Mouse (Mus musculus) thymus, adult 2 months (tissue): ENCODE results near the gene Ankrd2.

Source experiments
- CTCF ChIP-seq: fragments of 200-500 bp; IDR thresholded peaks from 2 replicates; pipeline ENCODE4 v1.5.1; 2012; ENCODE audit warnings: mild to moderate bottlenecking, control low read depth, low read length, moderate library complexity, borderline replicate concordance; ENCODE audit not compliant: control insufficient read depth, poor library complexity, insufficient read depth; ENCODE audit errors: extremely low read depth
- POLR2A ChIP-seq: fragments of 200-500 bp; IDR thresholded peaks from 2 replicates; pipeline ENCODE4 v1.6.1; 2012; ENCODE audit warnings: mild to moderate bottlenecking, low read length, control low read depth, moderate library complexity; ENCODE audit not compliant: control insufficient read depth, poor library complexity, insufficient read depth; ENCODE audit errors: extremely low read depth

GRCm38 (mm10) chr19:42078566-42078965 lies 42.8 kb downstream of the Ankrd2 start:
- TF ChIP-seq POLR2A, result no peak
- TF ChIP-seq CTCF, result no peak
